Mouse (Mus musculus) myocyte (in vitro differentiated cells): ENCODE measurements at regions not wholly inside any gene's neighbourhood (a gene's known extent, or its start where the extent isn't known, plus 50 kb on each side); places are given as distances from the start of the nearest gene placed in this dataset.

Experiments used
- CEBPB ChIP-seq: IDR thresholded peaks from 2 replicates; pipeline ENCODE4 v1.6.1; 2011; ENCODE audit warnings: mild to moderate bottlenecking, moderate library complexity; ENCODE audit not compliant: poor library complexity, insufficient read depth, severe bottlenecking
- E2F4 ChIP-seq: IDR thresholded peaks from one replicate; pipeline ENCODE4 v1.6.1; 2011; ENCODE audit warnings: mild to moderate bottlenecking, control low read depth, moderate library complexity; ENCODE audit not compliant: insufficient read depth
- MAX ChIP-seq: IDR thresholded peaks from one replicate; pipeline ENCODE4 v1.6.1; 2011; ENCODE audit warnings: low read depth, mild to moderate bottlenecking, control low read depth
- MYOD1 ChIP-seq, 3 experiments: IDR thresholded peaks; one replicate each; pipeline ENCODE4 v1.6.1; 2011; ENCODE audit warnings: control low read depth in 2 of 3, low read depth in 2 of 3, mild to moderate bottlenecking in 2 of 3, moderate library complexity in 1 of 3; ENCODE audit not compliant: insufficient read length in 2 of 3, control insufficient read depth in 1 of 3
- MYOG ChIP-seq, 3 experiments: IDR thresholded peaks; one replicate each; pipeline ENCODE4 v1.6.1; 2011; ENCODE audit warnings: control low read depth in 2 of 3, low read depth in 2 of 3, mild to moderate bottlenecking in 2 of 3; ENCODE audit not compliant: insufficient read length in 2 of 3, control insufficient read depth in 1 of 3, insufficient read depth in 1 of 3
- POLR2A ChIP-seq: IDR thresholded peaks from one replicate; pipeline ENCODE4 v1.6.1; 2011; ENCODE audit warnings: low read depth, mild to moderate bottlenecking, control low read depth, moderate library complexity; ENCODE audit not compliant: insufficient read length
- POLR2AphosphoS2 ChIP-seq: IDR thresholded peaks from one replicate; pipeline ENCODE4 v1.6.1; 2011; ENCODE audit warnings: low read depth, control low read depth; ENCODE audit not compliant: insufficient read length
- REST ChIP-seq: IDR thresholded peaks from one replicate; pipeline ENCODE4 v1.6.1; 2011; ENCODE audit warnings: mild to moderate bottlenecking, control low read depth, moderate library complexity; ENCODE audit not compliant: insufficient read depth, insufficient read length
- SRF ChIP-seq: IDR thresholded peaks from one replicate; pipeline ENCODE4 v1.6.1; 2011; ENCODE audit warnings: low read depth; ENCODE audit not compliant: control insufficient read depth, insufficient read length
- TCF12 ChIP-seq: IDR thresholded peaks from one replicate; pipeline ENCODE4 v1.6.1; 2011; ENCODE audit warnings: mild to moderate bottlenecking, control low read depth; ENCODE audit not compliant: poor library complexity, insufficient read depth, severe bottlenecking
- TCF3 ChIP-seq: IDR thresholded peaks from one replicate; pipeline ENCODE4 v1.6.1; 2011; ENCODE audit warnings: low read depth, control low read depth; ENCODE audit not compliant: insufficient read length
- USF1 ChIP-seq: IDR thresholded peaks from one replicate; pipeline ENCODE4 v1.6.1; 2011; ENCODE audit warnings: low read depth, mild to moderate bottlenecking, control low read depth, moderate library complexity

DNA sequence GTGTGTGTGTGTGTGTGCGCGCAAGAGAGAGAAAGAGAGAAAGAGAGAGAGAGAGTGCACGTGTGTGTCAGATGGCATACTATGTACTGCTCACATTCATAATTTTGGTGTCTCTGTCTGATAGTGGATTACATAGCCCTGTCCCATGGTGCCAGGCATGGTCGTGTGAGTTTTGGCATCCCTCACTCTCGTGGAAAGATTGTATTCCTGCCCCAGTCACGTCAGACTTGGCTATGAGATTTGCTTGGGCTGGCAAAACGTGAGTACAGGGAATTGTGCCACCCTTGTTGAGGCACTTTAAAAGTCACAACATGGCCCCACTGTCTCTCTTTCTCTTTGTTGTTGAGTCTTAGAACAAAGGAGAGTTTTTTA, 62.3 kb upstream of the Serp2 start:
- TF ChIP-seq POLR2A (no peak), USF1 (no peak), REST (no peak), MYOD1 (IDR thresholded peaks at IDR 0.05; ENCODE audit: control insufficient read depth in 1 of 3, insufficient read length in 2 of 3, low read depth in 2 of 3) (no peak), E2F4 (no peak), MAX (no peak), CEBPB (no peak), MYOG (IDR thresholded peaks at IDR 0.05; ENCODE audit: control insufficient read depth in 1 of 3, insufficient read depth in 1 of 3, insufficient read length in 2 of 3, low read depth in 2 of 3) (no peak), TCF12 (no peak), TCF3 (no peak), SRF (no peak), POLR2AphosphoS2 (no peak)
